ENCODE assay signal across 20 mouse cellular contexts in the genomic region with DNA sequence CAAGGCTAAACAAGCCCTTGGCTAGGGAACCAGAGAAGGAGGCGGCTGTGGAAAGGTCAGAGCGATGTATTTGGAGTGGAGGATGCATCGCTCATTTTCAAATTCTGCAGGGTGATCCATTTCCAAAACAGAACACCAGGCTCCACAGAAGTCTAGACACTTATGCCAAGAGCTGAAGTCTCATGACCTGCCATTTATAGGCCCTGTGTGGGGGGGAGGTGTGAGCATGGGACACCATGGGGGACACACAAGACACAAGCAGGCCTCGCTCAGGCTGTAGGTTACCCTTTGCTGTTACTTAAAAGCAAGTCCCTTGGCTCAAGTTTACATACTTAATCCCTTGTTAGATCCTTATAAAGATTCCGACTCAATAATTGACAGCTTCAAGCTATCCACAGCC. TPM values are rescaled to one million over a fixed set of nuclear protein-coding genes. Genes with fewer than 3 reads are reported as not detected.
DNase-seq lines count a peak whose midpoint lies in the region; TF ChIP-seq lines count a peak whose summit lies in the region.
"Had no signal": no experiment of that assay in that cellular context is flagged by ENCODE, and none has a peak within 500 bp of the region (broad histone marks: within the 10 kb centered on the region; RNA-seq: fewer than 3 reads in every experiment).

No protein-coding gene starts in this region.

- H3K9me3 ChIP-seq in ES-E14 (ENCODE audit: control insufficient read depth, insufficient read depth, low read depth, low read length): no peaks in the 10 kb centered on the region
- H3K9me3 ChIP-seq: embryonic facial prominence, embryonic 13.5 days; hindbrain, embryonic 15.5 days; neural tube, embryonic 13.5 days had no signal

- H3K4me1 ChIP-seq in ES-E14 (ENCODE audit: control insufficient read depth in 2 of 2, insufficient read depth in 2 of 2, low read length in 2 of 2, poor library complexity in 1 of 2): peaks cover 7 to 17% of the 10 kb centered on the region in 2 experiments

- H3K4me3 ChIP-seq in ES-E14 (ENCODE audit: insufficient read depth in 1 of 2, low read depth in 1 of 2, low read length in 2 of 2, poor library complexity in 1 of 2, severe bottlenecking in 1 of 2): no peak overlapping the region; a peak in 1 of 4 replicates
- H3K4me3 ChIP-seq: embryonic facial prominence, embryonic 13.5 days; hindbrain, embryonic 15.5 days; neural tube, embryonic 13.5 days had no signal

- peak overlapping the region; percentile 5; the same call in 1 of the 2 replicates for H3K9ac ChIP-seq in ES-E14 (ENCODE audit: insufficient read depth, low read depth, low read length, poor library complexity, severe bottlenecking)
- H3K9ac ChIP-seq: embryonic facial prominence, embryonic 13.5 days; forebrain, postnatal 0 days; hindbrain, embryonic 15.5 days; neural tube, embryonic 13.5 days had no signal

- peak; percentile 21 for DNase-seq in layer of hippocampus, adult 11-12 months (ENCODE audit: low spot score)
- DNase-seq in layer of hippocampus, postnatal 14 days (ENCODE audit: low spot score in 2 of 2): no peak
- DNase-seq in ES-E14 (ENCODE audit: low read depth, low spot score): no peak
- peak; percentile 21 for DNase-seq in fat pad, adult 2 months (ENCODE audit: extremely low read depth, low read depth, low spot score)
- peak; percentile 54 to 74 for DNase-seq in heart, postnatal 10 days
- DNase-seq in adrenal gland, postnatal 25 days: no peak
- no peak for DNase-seq in kidney, postnatal 25 days
- DNase-seq: adrenal gland, adult 8-10 months; cerebellum, adult 18-20 months; forebrain, postnatal 0 days; lung, adult 2 months; thymus, postnatal 36 days had no signal

- no peak overlapping the region for H3K27ac ChIP-seq in ES-E14 (ENCODE audit: insufficient read depth, low read depth, low read length, poor library complexity, severe bottlenecking)
- H3K27ac ChIP-seq: embryonic facial prominence, embryonic 13.5 days; hindbrain, embryonic 15.5 days; kidney, postnatal 0 days; neural tube, embryonic 13.5 days had no signal

- in situ Hi-C loops in ES-E14 (cut with MboI; ENCODE audit: low sequenced_read_pairs in 2 of 2, unreplicated experiment in 2 of 2): loop anchor here in 1 of 2 experiments (10.0 kb wide), 1 partner anchor 161 kb away; no protein-coding TSS in a partner anchor

- H3K36me3 ChIP-seq in ES-E14 (ENCODE audit: control insufficient read depth, insufficient read depth, low read length, poor library complexity, severe bottlenecking): peaks cover 7% of the 10 kb centered on the region
- H3K36me3 ChIP-seq: hindbrain, embryonic 15.5 days had no signal

- intact Hi-C loops in heart, postnatal 10 days (cut with DNase I): no loop called here

TF ChIP-seq in ES-E14, 5 proteins besides CTCF, POLR2A, EP300 and RAD21:
- TF ChIP-seq MAFK (IDR thresholded peaks at IDR 0.05; ENCODE audit: insufficient read depth, low read depth, low read length) (no peak), HCFC1 (IDR thresholded peaks at IDR 0.05; ENCODE audit: borderline replicate concordance, insufficient read depth, low read length) (no peak), ZNF384 (IDR thresholded peaks at IDR 0.05; ENCODE audit: low read depth, low read length) (no peak), ZC3H11A (IDR thresholded peaks at IDR 0.05; ENCODE audit: borderline replicate concordance, low read depth, low read length) (no peak), CHD2 (IDR thresholded peaks at IDR 0.05; ENCODE audit: low read depth, low read length) (no peak)

RNA-seq across cellular contexts. Expression of gene Tigar, which starts 3.2 kb away (rescaled TPM):
- total RNA-seq in layer of hippocampus, postnatal 14 days (2021): 10 to 100 TPM; 30.6 to 36.6 TPM
- total RNA-seq in ES-E14 (2012; rRNA removed): 19.7 and 22.9 TPM in 2 replicates
- total RNA-seq in heart, postnatal 10 days (2021): 10 to 100 TPM; 38.8 to 40.4 TPM
- total RNA-seq in adrenal gland, postnatal 25 days (2021): 16.1 and 22.9 TPM in 2 replicates

RNA-seq across cellular contexts. Expression of gene Fgf23, which starts 33.5 kb away (rescaled TPM):
- under 1 TPM in 1 of 2 experiments, not detected in 1; 0.69 TPM for total RNA-seq in layer of hippocampus, postnatal 14 days (2021)
- total RNA-seq in ES-E14 (2012; rRNA removed): 0.26 TPM in 1 of 2 replicates, not detected in the other
- not detected for total RNA-seq in heart, postnatal 10 days (2021)
- total RNA-seq in adrenal gland, postnatal 25 days (2021): not detected in 2 replicates
- total RNA-seq: adrenal gland, adult 8-10 months; common myeloid progenitor, adult 5-6 weeks; granulocyte monocyte progenitor cell, adult 5-6 weeks; liver, adult 2 months; monocyte, adult 5-6 weeks had no signal

RNA-seq across cellular contexts. Expression of gene Ccnd2, which starts 45.8 kb away (rescaled TPM):
- total RNA-seq in layer of hippocampus, postnatal 14 days (2021): 100 to 1,000 TPM; 174 to 210 TPM
- 8.0 and 10.1 TPM in 2 replicates for total RNA-seq in ES-E14 (2012; rRNA removed)
- total RNA-seq in heart, postnatal 10 days (2021): 100 to 1,000 TPM; 270 to 328 TPM
- total RNA-seq in adrenal gland, postnatal 25 days (2021): 233 and 374 TPM in 2 replicates

Comparison
In these comparisons a context has a peak if more than half of its experiments do, and no peak if none do; other contexts are left out.
1. DNase-seq: peak in layer of hippocampus, adult 11-12 months (single experiment), fat pad, adult 2 months (single experiment) and heart, postnatal 10 days (2 of 2); none in layer of hippocampus, postnatal 14 days (0 of 2), ES-E14 (single experiment), adrenal gland, postnatal 25 days (single experiment) and kidney, postnatal 25 days (0 of 2).
2. RNA of gene Ccnd2, which starts 45.8 kb away (total RNA-seq): 233 to 374 TPM in adrenal gland, postnatal 25 days, 270 to 328 TPM in heart, postnatal 10 days and 174 to 210 TPM in layer of hippocampus, postnatal 14 days; 8.0 to 10.1 TPM in ES-E14; every median in the first group is over 10 times any median in the second.